Mouse (Mus musculus) hindbrain, embryonic 16.5 days (tissue): ENCODE results near the gene Trip6. TPM values are rescaled to one million over a fixed set of nuclear protein-coding genes. Genes with fewer than 3 reads are reported as not detected.
A peak's percentile ranks its signal among the peaks of the same experiment; 100 is the strongest.

ENCODE experiments used
- ATAC-seq: fragments of 200-750 bp; cut with Nextera tagmentation; 2 replicates; pipeline ENCODE4 v1.8.0; 2017; ENCODE audit warnings: moderate TSS enrichment, moderate library complexity
- H3K27ac ChIP-seq: fragments of 300-500 bp; sonication (generic); 2 replicates; pipeline ENCODE4 v1.5.1; 2014; ENCODE audit warnings: low read depth, mild to moderate bottlenecking, control low read depth, low read length, moderate library complexity
- H3K27me3 ChIP-seq: fragments of 300-500 bp; sonication (generic); replicated peaks from 2 replicates; pipeline ENCODE4 v1.6.1; 2014; ENCODE audit warnings: low read length; ENCODE audit not compliant: control insufficient read depth, insufficient read depth
- H3K36me3 ChIP-seq: fragments of 300-500 bp; sonication (generic); 2 replicates; pipeline ENCODE4 v1.6.1; 2014; ENCODE audit warnings: mild to moderate bottlenecking, low read length, moderate library complexity, mixed read lengths; ENCODE audit not compliant: control insufficient read depth, insufficient read depth
- H3K4me1 ChIP-seq: fragments of 300-500 bp; sonication (generic); 2 replicates; pipeline ENCODE4 v1.6.1; 2014; ENCODE audit warnings: low read depth, low read length; ENCODE audit not compliant: control insufficient read depth, insufficient read depth
- H3K4me2 ChIP-seq: fragments of 300-500 bp; sonication (generic); 2 replicates; pipeline ENCODE4 v1.6.1; 2014; ENCODE audit warnings: mild to moderate bottlenecking, low read length, control low read depth, moderate library complexity
- H3K4me3 ChIP-seq: fragments of 300-500 bp; sonication (generic); 2 replicates; pipeline ENCODE4 v1.5.1; 2014; ENCODE audit warnings: mild to moderate bottlenecking, low read length, control low read depth, moderate library complexity
- H3K9ac ChIP-seq: fragments of 300-500 bp; sonication (generic); 2 replicates; pipeline ENCODE4 v1.6.1; 2014; ENCODE audit warnings: low read depth, mild to moderate bottlenecking, control low read depth, low read length, moderate library complexity
- H3K9me3 ChIP-seq: fragments of 300-500 bp; sonication (generic); 2 replicates; pipeline ENCODE4 v1.6.1; 2014; ENCODE audit warnings: mild to moderate bottlenecking, low read length, moderate library complexity; ENCODE audit not compliant: control insufficient read depth
- WGBS: fragments of 180-500 bp; shearing (Covaris S2); extraction: QIAGEN DNeasy Blood & Tissue Kit; methylation state at CpG from one replicate; pipeline ENCODE4 v1.1.7; 2014; 5-methylcytosine and 5-hydroxymethylcytosine counted together
- polyA plus RNA-seq: library from polyadenylated mRNA; unstranded; fragments of >200 nt; fragmentation: Nextera tagmentation; extraction: Ambion mirVana; gene quantifications from 2 replicates; pipeline ENCODE4 v1.2.1, GENCODE M21; 2015

Trip6 gene
- polyA plus RNA-seq, 1 experiment from 2014 or later = 13.2 TPM

- Histone ChIP-seq H3K4me2 (peak within 1 kb of the TSS; percentile 81), H3K27me3 (peaks cover 5% of the 10 kb centered on the region; the same call in 1 of the 2 replicates)
- ATAC-seq = peak; percentile 95
Observed at GRCm38 (mm10) chr5:137349384-137350204, 35.4 kb upstream of the Trip6 start, which contains the start of gene Ephb4. Ephb4 (plus strand) TSS chr5:137350109.

GRCm38 (mm10) chr5:137348482-137349383 is 34.5 kb upstream of the Trip6 start:
- Histone ChIP-seq H3K27me3 (peaks cover 5% of the 10 kb centered on the region; the same call in 1 of the 2 replicates), H3K4me3 (peak overlapping the region; percentile 59), H3K9ac (peak overlapping the region; percentile 2), H3K27ac (no peak overlapping the region; the same call in 1 of the 2 replicates), H3K36me3 (no peaks in the 10 kb centered on the region), H3K9me3 (no peaks in the 10 kb centered on the region), H3K4me1 (peaks cover 18% of the 10 kb centered on the region), H3K4me2 (peak overlapping the region; percentile 81)
- under 1% methylated on average over 32 of the region's 33 CpGs for WGBS
- ATAC-seq = no peak; the same call in 1 of the 2 replicates

More at GRCm38 (mm10) chr5:137349384-137350204, 35.4 kb upstream of the Trip6 start, which contains the start of gene Ephb4:
- Histone ChIP-seq H3K27ac (peak within 1 kb of the TSS; percentile 78), H3K9ac (peak within 1 kb of the TSS; percentile 69), H3K4me1 (peaks cover 18% of the 10 kb centered on the region), H3K4me3 (peak within 1 kb of the TSS; percentile 59), H3K36me3 (no peaks in the 10 kb centered on the region), H3K9me3 (no peaks in the 10 kb centered on the region)
- 1% methylated on average over 25 of the region's 32 CpGs for WGBS

GRCm38 (mm10) chr5:137347856-137348255 is 33.7 kb upstream of the Trip6 start:
- no peaks in the 10 kb centered on the region for H3K9me3 ChIP-seq
- no peak overlapping the region for H3K9ac ChIP-seq
- 31% methylated on average over 7 of the region's 7 CpGs for WGBS

GRCm38 (mm10) chr5:137346983-137347382 is 32.8 kb upstream of the Trip6 start:
- Histone ChIP-seq H3K4me1 (peaks cover 15% of the 10 kb centered on the region), H3K9ac (no peak overlapping the region), H3K27me3 (peaks cover 5% of the 10 kb centered on the region; the same call in 1 of the 2 replicates), H3K36me3 (no peaks in the 10 kb centered on the region), H3K4me2 (no peak overlapping the region), H3K4me3 (no peak overlapping the region), H3K9me3 (no peaks in the 10 kb centered on the region), H3K27ac (no peak overlapping the region)
- no peak for ATAC-seq
- 93% methylated on average over 4 of the region's 4 CpGs for WGBS

More at GRCm38 (mm10) chr5:137347856-137348255, 33.7 kb upstream of the Trip6 start:
- Histone ChIP-seq H3K27ac (no peak overlapping the region), H3K4me2 (no peak overlapping the region), H3K4me1 (peaks cover 18% of the 10 kb centered on the region), H3K36me3 (no peaks in the 10 kb centered on the region), H3K27me3 (peaks cover 5% of the 10 kb centered on the region; the same call in 1 of the 2 replicates), H3K4me3 (no peak overlapping the region)
- ATAC-seq = no peak

- Histone ChIP-seq H3K36me3 (no peaks in the 10 kb centered on the region), H3K4me1 (peaks cover 15% of the 10 kb centered on the region), H3K27ac (no peak overlapping the region), H3K9ac (no peak overlapping the region), H3K4me3 (no peak overlapping the region), H3K9me3 (no peaks in the 10 kb centered on the region), H3K4me2 (no peak overlapping the region), H3K27me3 (peaks cover 5% of the 10 kb centered on the region; the same call in 1 of the 2 replicates)
- ATAC-seq = no peak
- WGBS = 92% methylated on average over 1 of the region's 1 CpGs
Observed at GRCm38 (mm10) chr5:137346388-137346787, 32.2 kb upstream of the Trip6 start.

- WGBS = 29% methylated on average over 9 of the region's 9 CpGs
- H3K27ac ChIP-seq = no peak overlapping the region
- ATAC-seq = no peak
- H3K36me3 ChIP-seq = no peaks in the 10 kb centered on the region
- no peak overlapping the region for H3K4me3 ChIP-seq
- peaks cover 5% of the 10 kb centered on the region; the same call in 1 of the 2 replicates for H3K27me3 ChIP-seq
- H3K4me2 ChIP-seq = no peak overlapping the region
- peaks cover 15% of the 10 kb centered on the region for H3K4me1 ChIP-seq
- H3K9ac ChIP-seq = no peak overlapping the region
- no peaks in the 10 kb centered on the region for H3K9me3 ChIP-seq
Observed at GRCm38 (mm10) chr5:137345821-137346220, 31.6 kb upstream of the Trip6 start.

GRCm38 (mm10) chr5:137343869-137344268 is 29.7 kb upstream of the Trip6 start:
- H3K4me3 ChIP-seq = no peak overlapping the region
- H3K9me3 ChIP-seq = no peaks in the 10 kb centered on the region
- no peak overlapping the region for H3K9ac ChIP-seq
- H3K36me3 ChIP-seq = no peaks in the 10 kb centered on the region
- ATAC-seq = no peak
- peaks cover 14% of the 10 kb centered on the region for H3K4me1 ChIP-seq
- H3K27me3 ChIP-seq = no peaks in the 10 kb centered on the region
- no peak overlapping the region for H3K27ac ChIP-seq
- no peak overlapping the region for H3K4me2 ChIP-seq

- no peak overlapping the region for H3K4me2 ChIP-seq
- no peak for ATAC-seq
- H3K9me3 ChIP-seq = no peaks in the 10 kb centered on the region
- H3K27me3 ChIP-seq = no peaks in the 10 kb centered on the region
- no peak overlapping the region for H3K9ac ChIP-seq
- no peak overlapping the region for H3K4me3 ChIP-seq
- H3K27ac ChIP-seq = no peak overlapping the region
- H3K4me1 ChIP-seq = peaks cover 10% of the 10 kb centered on the region
- WGBS = 98% methylated on average over 5 of the region's 5 CpGs
- H3K36me3 ChIP-seq = no peaks in the 10 kb centered on the region
Observed at GRCm38 (mm10) chr5:137343412-137343811, 29.2 kb upstream of the Trip6 start.
